Comparison of ENCODE assay signal across 17 mouse cellular contexts in genomic region chr9:31119405-31119804, GRCm38 (mm10). TPM values are rescaled to one million over a fixed set of nuclear protein-coding genes. Genes with fewer than 3 reads are reported as not detected.
A peak's percentile ranks its signal among the peaks of the same experiment; 100 is the strongest.
DNase-seq lines count a peak whose midpoint lies in the region; ATAC-seq and TF ChIP-seq lines count a peak whose summit lies in the region.
"Had no signal": no experiment of that assay in that cellular context is flagged by ENCODE, and none has a peak within 500 bp of the region (broad histone marks: within the 10 kb centered on the region; RNA-seq: fewer than 3 reads in every experiment).

No protein-coding gene starts in this region.

- no peak for TF ChIP-seq RAD21 in CH12.LX (IDR thresholded peaks at IDR 0.05; ENCODE audit: low read depth, low read length)

- DNase-seq in CH12.LX (ENCODE audit: extremely low read depth): no peak
- peak; percentile 67 for DNase-seq in ZHBTc4 (ENCODE audit: low read depth, low spot score)
- DNase-seq in urinary bladder, postnatal 4 days (ENCODE audit: low spot score in 2 of 2): no peak
- no peak for DNase-seq in layer of hippocampus, postnatal 14 days (ENCODE audit: low spot score in 2 of 2)
- DNase-seq: adrenal gland, postnatal 36 days; cerebellum, adult 9-10 months; kidney, adult 18-20 months; right cerebral cortex, postnatal 14 days; spleen, adult 18-20 months; thymus, postnatal 36 days had no signal

- H3K79me2 ChIP-seq in CH12.LX (replicated peaks; ENCODE audit: control insufficient read depth, extremely low read depth, insufficient read depth, poor library complexity, severe bottlenecking): no peaks in the 10 kb centered on the region

- H3K4me1 ChIP-seq in heart, embryonic 13.5 days: peaks cover 33% of the 10 kb centered on the region
- H3K4me1 ChIP-seq in heart, embryonic 12.5 days (replicated peaks): peaks cover 27% of the 10 kb centered on the region
- peaks cover 19 to 47% of the 10 kb centered on the region in 2 experiments for H3K4me1 ChIP-seq in CH12.LX (ENCODE audit: control insufficient read depth in 1 of 2, insufficient read depth in 2 of 2)
- H3K4me1 ChIP-seq in stomach, embryonic 16.5 days (ENCODE audit: control insufficient read depth, insufficient read depth, low read length): peaks cover 14% of the 10 kb centered on the region; the same call in 1 of the 2 replicates
- H3K4me1 ChIP-seq: liver, embryonic 12.5 days had no signal

- 41% methylated on average over 5 of the region's 5 CpGs for WGBS in heart, embryonic 13.5 days
- WGBS in heart, embryonic 12.5 days: 57% methylated on average over 5 of the region's 5 CpGs
- 63% methylated on average over 5 of the region's 5 CpGs for WGBS in stomach, embryonic 16.5 days

- no peaks in the 10 kb centered on the region for H3K27me3 ChIP-seq in heart, embryonic 13.5 days (replicated peaks)
- H3K27me3 ChIP-seq in heart, embryonic 12.5 days (replicated peaks): no peaks in the 10 kb centered on the region; the same call in 1 of the 2 replicates
- H3K27me3 ChIP-seq in CH12.LX (replicated peaks): no peaks in the 10 kb centered on the region
- no peaks in the 10 kb centered on the region for H3K27me3 ChIP-seq in stomach, embryonic 16.5 days (ENCODE audit: control insufficient read depth, insufficient read depth, low read length)
- H3K27me3 ChIP-seq: limb, embryonic 13.5 days; liver, embryonic 12.5 days had no signal

- 0 out of 2 replicates have a peak overlapping the region, but pooled peaks have one; percentile 7 for H3K4me2 ChIP-seq in heart, embryonic 13.5 days
- H3K4me2 ChIP-seq in heart, embryonic 12.5 days: no peak overlapping the region
- H3K4me2 ChIP-seq in CH12.LX (ENCODE audit: insufficient read depth, low read depth, poor library complexity, severe bottlenecking): peak overlapping the region; percentile 70
- H3K4me2 ChIP-seq in stomach, embryonic 16.5 days (ENCODE audit: low read depth, low read length): no peak overlapping the region
- H3K4me2 ChIP-seq: liver, embryonic 12.5 days; midbrain, embryonic 11.5 days had no signal

- no peak overlapping the region for H3K27ac ChIP-seq in heart, embryonic 13.5 days (replicated peaks)
- no peak overlapping the region for H3K27ac ChIP-seq in heart, embryonic 12.5 days (ENCODE audit: poor library complexity, severe bottlenecking)
- no peak overlapping the region for H3K27ac ChIP-seq in CH12.LX (ENCODE audit: insufficient read depth, low read depth)
- H3K27ac ChIP-seq in stomach, embryonic 16.5 days (ENCODE audit: low read length): 0 out of 2 replicates have a peak overlapping the region, but pooled peaks have one; percentile 18
- H3K27ac ChIP-seq: hindbrain, embryonic 10.5 days; limb, embryonic 13.5 days; liver, embryonic 12.5 days had no signal

- no peak for TF ChIP-seq POLR2A in CH12.LX (IDR thresholded peaks at IDR 0.05; ENCODE audit: low read depth, low read length)

- H3K36me3 ChIP-seq in heart, embryonic 13.5 days: no peaks in the 10 kb centered on the region
- H3K36me3 ChIP-seq in heart, embryonic 12.5 days: no peaks in the 10 kb centered on the region
- H3K36me3 ChIP-seq in CH12.LX (replicated peaks in 1 of 2; ENCODE audit: control insufficient read depth in 1 of 2, insufficient read depth in 1 of 2, low read length in 1 of 2): no peaks in the 10 kb centered on the region
- H3K36me3 ChIP-seq in stomach, embryonic 16.5 days (ENCODE audit: control insufficient read depth, insufficient read depth, low read length): no peaks in the 10 kb centered on the region
- H3K36me3 ChIP-seq: hindbrain, embryonic 10.5 days; limb, embryonic 13.5 days; liver, embryonic 12.5 days had no signal

- H3K4me3 ChIP-seq in heart, embryonic 13.5 days: no peak overlapping the region
- no peak overlapping the region for H3K4me3 ChIP-seq in heart, embryonic 12.5 days
- H3K4me3 ChIP-seq in CH12.LX (replicated peaks in 1 of 3; ENCODE audit: low read depth in 2 of 3, low read length in 2 of 3, poor library complexity in 1 of 3): peak overlapping the region; percentile 1 to 30 (median 26)
- H3K4me3 ChIP-seq in stomach, embryonic 16.5 days (replicated peaks; ENCODE audit: low read length): no peak overlapping the region
- H3K4me3 ChIP-seq: hindbrain, embryonic 10.5 days; limb, embryonic 13.5 days; liver, embryonic 12.5 days had no signal

- in situ Hi-C loops in CH12.LX (cut with MboI; ENCODE audit: low pct_ligation_motif_present, low pct_unique_long_range_greater_than_20kb, low sequenced_read_pairs): no loop called here

- dilution Hi-C loops in CH12.LX (cut with MboI; ENCODE audit: extremely low pct_ligation_motif_present, extremely low pct_unique_long_range_greater_than_20kb, low sequenced_read_pairs): no loop called here

- no peaks in the 10 kb centered on the region for H3K9me3 ChIP-seq in heart, embryonic 13.5 days
- no peaks in the 10 kb centered on the region for H3K9me3 ChIP-seq in heart, embryonic 12.5 days (replicated peaks)
- H3K9me3 ChIP-seq in CH12.LX (replicated peaks; ENCODE audit: low read length): no peaks in the 10 kb centered on the region
- H3K9me3 ChIP-seq in stomach, embryonic 16.5 days (replicated peaks; ENCODE audit: control insufficient read depth, low read length): no peaks in the 10 kb centered on the region
- H3K9me3 ChIP-seq: hindbrain, embryonic 10.5 days; limb, embryonic 13.5 days; liver, embryonic 12.5 days had no signal

- no peak for TF ChIP-seq EP300 in CH12.LX (IDR thresholded peaks at IDR 0.05; ENCODE audit: low read length)

- no peak for TF ChIP-seq CTCF in CH12.LX (conservative IDR thresholded peaks at IDR 0.05 in 1 of 2, IDR thresholded peaks at IDR 0.05 in 1 of 2; ENCODE audit: low read depth in 2 of 2, low read length in 2 of 2)

- H3K9ac ChIP-seq in heart, embryonic 13.5 days: no peak overlapping the region
- H3K9ac ChIP-seq in heart, embryonic 12.5 days: no peak overlapping the region
- H3K9ac ChIP-seq in CH12.LX (ENCODE audit: insufficient read depth, low read depth): no peak overlapping the region
- H3K9ac ChIP-seq in stomach, embryonic 16.5 days (ENCODE audit: low read length): no peak overlapping the region
- H3K9ac ChIP-seq: limb, embryonic 13.5 days; liver, embryonic 12.5 days had no signal

- ATAC-seq in heart, embryonic 13.5 days (ENCODE audit: extremely low read depth, insufficient number of reproducible peaks, low FRiP score, low TSS enrichment): no peak
- no peak for ATAC-seq in heart, embryonic 12.5 days (ENCODE audit: insufficient number of reproducible peaks, low FRiP score)
- no peak for ATAC-seq in stomach, embryonic 16.5 days (ENCODE audit: insufficient read depth, low FRiP score)
- ATAC-seq: liver, embryonic 12.5 days had no signal

TF ChIP-seq in CH12.LX, 34 proteins besides CTCF, POLR2A, EP300 and RAD21:
- no peak for TF ChIP-seq MAZ (IDR thresholded peaks at IDR 0.05; ENCODE audit: low read depth, low read length)
- TF ChIP-seq ZMIZ1 (IDR thresholded peaks at IDR 0.05; ENCODE audit: low read depth, low read length): no peak
- no peak for TF ChIP-seq MAFK (IDR thresholded peaks at IDR 0.05; ENCODE audit: insufficient replicate concordance, low read length)
- TF ChIP-seq TBP (conservative IDR thresholded peaks at IDR 0.05; ENCODE audit: low read depth, low read length): no peak
- TF ChIP-seq JUND (conservative IDR thresholded peaks at IDR 0.05; ENCODE audit: low read depth, low read length): no peak
- no peak for TF ChIP-seq MAX (IDR thresholded peaks at IDR 0.05; ENCODE audit: low read length)
- TF ChIP-seq ZNF384 (IDR thresholded peaks at IDR 0.05; ENCODE audit: low read depth, low read length): no peak
- TF ChIP-seq RCOR1 (conservative IDR thresholded peaks at IDR 0.05; ENCODE audit: low read depth, low read length): no peak
- TF ChIP-seq UBTF (IDR thresholded peaks at IDR 0.05; ENCODE audit: low read depth, low read length): no peak

RNA-seq across cellular contexts. Expression of gene St14, which starts 12.2 kb away (rescaled TPM):
- polyA plus RNA-seq in heart, embryonic 13.5 days (2015; fragmentation: Nextera tagmentation; extraction: Ambion mirVana): 2.5 and 2.9 TPM in 2 replicates
- 1.3 and 1.5 TPM in 2 replicates for polyA plus RNA-seq in heart, embryonic 12.5 days (2016; fragmentation: Nextera tagmentation; extraction: Ambion mirVana)
- total RNA-seq in CH12.LX (2012; rRNA removed): 8.9 and 10.9 TPM in 2 replicates
- total RNA-seq in CH12.LX (2014; rRNA removed): 4.3 and 5.2 TPM in 2 replicates
- 8.6 and 9.6 TPM in 2 replicates for polyA plus RNA-seq in CH12.LX (2012; ENCODE audit: insufficient read length, low read depth)
- polyA plus RNA-seq in stomach, embryonic 16.5 days (2015; fragmentation: Nextera tagmentation; extraction: Ambion mirVana): 77.9 and 96.3 TPM in 2 replicates
- under 1 TPM; 0.67 to 0.93 TPM for total RNA-seq in layer of hippocampus, postnatal 14 days (2021)

Comparison
In these comparisons a context has a peak if more than half of its experiments do, and no peak if none do; other contexts are left out.
1. H3K4me2 ChIP-seq: peak in heart, embryonic 13.5 days (single experiment) and CH12.LX (single experiment); none in heart, embryonic 12.5 days (single experiment) and stomach, embryonic 16.5 days (single experiment).
2. H3K4me3 ChIP-seq: peak in CH12.LX (3 of 3); none in heart, embryonic 13.5 days (single experiment), heart, embryonic 12.5 days (single experiment) and stomach, embryonic 16.5 days (single experiment).